Mouse (Mus musculus) thymus, adult 2 months (tissue): ENCODE measurements around the gene Slain2.

Source experiments
- CTCF ChIP-seq: fragments of 200-500 bp; IDR thresholded peaks from 2 replicates; pipeline ENCODE4 v1.5.1; 2012; ENCODE audit warnings: mild to moderate bottlenecking, control low read depth, low read length, moderate library complexity, borderline replicate concordance; ENCODE audit not compliant: control insufficient read depth, poor library complexity, insufficient read depth; ENCODE audit errors: extremely low read depth
- POLR2A ChIP-seq: fragments of 200-500 bp; IDR thresholded peaks from 2 replicates; pipeline ENCODE4 v1.6.1; 2012; ENCODE audit warnings: mild to moderate bottlenecking, low read length, control low read depth, moderate library complexity; ENCODE audit not compliant: control insufficient read depth, poor library complexity, insufficient read depth; ENCODE audit errors: extremely low read depth

- no peak for TF ChIP-seq CTCF
- no peak for TF ChIP-seq POLR2A
Observed at GRCm38 (mm10) chr5:72921171-72921570, 7.1 kb downstream of the Slain2 start.
